Mouse (Mus musculus) layer of hippocampus, adult 8-10 months (tissue): ENCODE data around the gene Six5. TPM values are rescaled to one million over a fixed set of nuclear protein-coding genes. Genes with fewer than 3 reads are reported as not detected.

ENCODE experiments used
- DNase-seq, 2 experiments: peaks; one replicate each; pipeline ENCODE4 v3.0.0; 2022; ENCODE audit warnings: low spot score in 2 of 2
- total RNA-seq, 4 experiments: library from RNA; stranded (reverse); gene quantifications; 2 replicates each; pipeline ENCODE4 v1.2.4; 2022

Gene Six5
- total RNA-seq, 4 experiments from 2014 or later = 2.0 to 3.7 (median 3.6) TPM

GRCm38 (mm10) chr7:19096421-19096976 is 2.1 kb downstream of the Six5 start:
- no peak for DNase-seq

- no peak for DNase-seq
These were observed 2.8 kb downstream of the Six5 start for GRCm38 (mm10) chr7:19097217-19097616.

- no peak for DNase-seq
These were observed 3.5 kb downstream of the Six5 start for GRCm38 (mm10) chr7:19097863-19098262.

GRCm38 (mm10) chr7:19098811-19099210 is 4.4 kb downstream of the Six5 start:
- no peak for DNase-seq

- DNase-seq = no peak
These were observed 5.9 kb downstream of the Six5 start for GRCm38 (mm10) chr7:19100290-19100689.

- DNase-seq = no peak
These were observed 9.3 kb downstream of the Six5 start for GRCm38 (mm10) chr7:19103741-19104140.

GRCm38 (mm10) chr7:19104486-19104885 is 10.1 kb downstream of the Six5 start:
- no peak for DNase-seq

GRCm38 (mm10) chr7:19107436-19107835 is 13.0 kb downstream of the Six5 start:
- no peak for DNase-seq

- no peak for DNase-seq
These were observed 15.2 kb downstream of the Six5 start for GRCm38 (mm10) chr7:19109565-19109964.

GRCm38 (mm10) chr7:19118028-19118771 is 23.8 kb downstream of the Six5 start, which contains the start of gene Gm4969:
TSS of gene Gm4969 (minus strand) at chr7:19118368.
- peak; percentile 41 to 51 for DNase-seq

- DNase-seq = no peak
These were observed 24.7 kb downstream of the Six5 start for GRCm38 (mm10) chr7:19119083-19119482.

GRCm38 (mm10) chr7:19119631-19120429 is 25.4 kb downstream of the Six5 start, which contains the start of gene Fbxo46:
TSS of gene Fbxo46 (plus strand) at chr7:19119859.
- DNase-seq = peak; percentile 94 to 96

- DNase-seq = no peak
These were observed 27.3 kb downstream of the Six5 start for GRCm38 (mm10) chr7:19121686-19122085.

GRCm38 (mm10) chr7:19124713-19125112 is 30.3 kb downstream of the Six5 start:
- no peak for DNase-seq

- no peak for DNase-seq
These were observed 33.4 kb downstream of the Six5 start for GRCm38 (mm10) chr7:19127744-19128143.

- DNase-seq = no peak
These were observed 35.0 kb downstream of the Six5 start for GRCm38 (mm10) chr7:19129396-19129795.

GRCm38 (mm10) chr7:19130657-19131056 is 36.3 kb downstream of the Six5 start:
- no peak for DNase-seq

- peak; percentile 96 to 98 for DNase-seq
These were observed 37.0 kb downstream of the Six5 start for GRCm38 (mm10) chr7:19131324-19131848.

- no peak for DNase-seq
These were observed 41.8 kb downstream of the Six5 start for GRCm38 (mm10) chr7:19136168-19136567.

- DNase-seq = peak in 1 of 2 experiments; percentile 56
These were observed 42.4 kb downstream of the Six5 start for GRCm38 (mm10) chr7:19136673-19137334.

GRCm38 (mm10) chr7:19137380-19137779 is 43.0 kb downstream of the Six5 start:
- peak in 1 of 2 experiments; percentile 63 for DNase-seq
